9 mouse cellular contexts compared by ENCODE assay signal in the genomic region with DNA sequence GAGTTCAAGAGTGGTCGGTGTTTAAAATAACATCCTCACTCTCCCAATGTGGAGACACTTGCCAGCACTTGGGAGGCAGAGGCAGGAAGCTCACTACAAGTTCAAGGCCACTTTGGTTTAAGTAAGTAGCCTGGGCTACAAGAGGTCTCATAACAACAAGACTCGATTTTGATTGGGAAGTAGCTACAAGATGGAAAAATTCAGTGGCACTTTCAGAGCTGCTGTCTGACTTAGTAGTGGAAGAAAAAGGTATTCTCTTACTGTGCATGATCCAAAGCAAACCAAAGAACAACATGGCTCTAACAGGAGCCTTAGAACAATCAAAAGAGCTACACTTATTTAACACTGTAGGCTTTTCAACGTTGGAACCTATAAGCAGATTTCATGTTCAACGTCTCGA. TPM values are rescaled to one million over a fixed set of nuclear protein-coding genes. Genes with fewer than 3 reads are reported as not detected.
DNase-seq lines count a peak whose midpoint lies in the region; ATAC-seq and TF ChIP-seq lines count a peak whose summit lies in the region.
"Had no signal": no experiment of that assay in that cellular context is flagged by ENCODE, and none has a peak within 500 bp of the region (broad histone marks: within the 10 kb centered on the region; RNA-seq: fewer than 3 reads in every experiment).

No protein-coding gene starts in this region.

- no peak for TF ChIP-seq POLR2A in CH12.LX (IDR thresholded peaks at IDR 0.05; ENCODE audit: low read depth, low read length)

- no peak for DNase-seq in heart, postnatal 36 days
- DNase-seq in CH12.LX (ENCODE audit: extremely low read depth) = peak; percentile 23
- no peak for DNase-seq in liver, postnatal 0 days
- DNase-seq in embryo, embryonic 10.5 days (ENCODE audit: low spot score) = no peak
- DNase-seq in layer of hippocampus, adult 9-11 months = no peak
- DNase-seq in frontal cortex, adult 2 months (ENCODE audit: extremely low spot score in 1 of 2, low spot score in 1 of 2) = no peak
- DNase-seq: adrenal gland, postnatal 25 days had no signal

- H3K36me3 ChIP-seq in heart, embryonic 12.5 days = peaks cover 11% of the 10 kb centered on the region; the same call in 1 of the 2 replicates
- H3K36me3 ChIP-seq in CH12.LX (replicated peaks in 1 of 2; ENCODE audit: control insufficient read depth in 1 of 2, insufficient read depth in 1 of 2, low read length in 1 of 2) = peaks cover 0 to 9% of the 10 kb centered on the region in 2 experiments
- no peaks in the 10 kb centered on the region for H3K36me3 ChIP-seq in forebrain, embryonic 15.5 days
- H3K36me3 ChIP-seq in liver, postnatal 0 days (replicated peaks; ENCODE audit: insufficient read depth, low read length) = no peaks in the 10 kb centered on the region

- H3K27ac ChIP-seq in heart, embryonic 12.5 days (ENCODE audit: poor library complexity, severe bottlenecking) = peak overlapping the region; percentile 100
- no peak overlapping the region; the same call in 1 of the 2 replicates for H3K27ac ChIP-seq in CH12.LX (ENCODE audit: insufficient read depth, low read depth)
- H3K27ac ChIP-seq in forebrain, embryonic 15.5 days (replicated peaks) = peak overlapping the region; percentile 98
- H3K27ac ChIP-seq in liver, postnatal 0 days (ENCODE audit: low read depth) = peak overlapping the region; percentile 99

- H3K4me2 ChIP-seq in heart, embryonic 12.5 days = peak overlapping the region; percentile 78
- peak overlapping the region; percentile 44; the same call in 1 of the 2 replicates for H3K4me2 ChIP-seq in CH12.LX (ENCODE audit: insufficient read depth, low read depth, poor library complexity, severe bottlenecking)
- H3K4me2 ChIP-seq in forebrain, embryonic 15.5 days (replicated peaks) = peak overlapping the region; percentile 52
- H3K4me2 ChIP-seq in liver, postnatal 0 days (ENCODE audit: low read depth, low read length) = peak overlapping the region; percentile 96

- in situ Hi-C loops in CH12.LX (cut with MboI; ENCODE audit: low pct_ligation_motif_present, low pct_unique_long_range_greater_than_20kb, low sequenced_read_pairs) = loop anchor here (25.0 kb wide), 1 partner anchor 274 kb away; a partner anchor contains a TSS

- TF ChIP-seq EP300 in CH12.LX (IDR thresholded peaks at IDR 0.05; ENCODE audit: low read length) = no peak
- no peak for TF ChIP-seq EP300 in liver, postnatal 0 days (IDR thresholded peaks at IDR 0.05; ENCODE audit: low read depth)

- H3K79me2 ChIP-seq in CH12.LX (replicated peaks; ENCODE audit: control insufficient read depth, extremely low read depth, insufficient read depth, poor library complexity, severe bottlenecking) = peaks cover 34% of the 10 kb centered on the region

- no peak for TF ChIP-seq RAD21 in CH12.LX (IDR thresholded peaks at IDR 0.05; ENCODE audit: low read depth, low read length)

- 37% methylated on average over 5 of the region's 5 CpGs for WGBS in heart, embryonic 12.5 days
- 43% methylated on average over 5 of the region's 5 CpGs for WGBS in forebrain, embryonic 15.5 days
- 34% methylated on average over 5 of the region's 5 CpGs for WGBS in liver, postnatal 0 days (ENCODE audit: insufficient replicate concordance)

- H3K4me3 ChIP-seq in heart, embryonic 12.5 days = peak overlapping the region; percentile 90
- peak overlapping the region; percentile 59 to 96 (median 78) for H3K4me3 ChIP-seq in CH12.LX (replicated peaks in 1 of 3; ENCODE audit: low read depth in 2 of 3, low read length in 2 of 3, poor library complexity in 1 of 3)
- peak overlapping the region; percentile 73 for H3K4me3 ChIP-seq in forebrain, embryonic 15.5 days
- H3K4me3 ChIP-seq in liver, postnatal 0 days (ENCODE audit: low read depth, low read length) = peak overlapping the region; percentile 92

- no peak for ATAC-seq in heart, embryonic 12.5 days (ENCODE audit: insufficient number of reproducible peaks, low FRiP score)
- ATAC-seq in forebrain, embryonic 15.5 days (replicated peaks) = no peak
- no peak for ATAC-seq in liver, postnatal 0 days

- no peaks in the 10 kb centered on the region for H3K27me3 ChIP-seq in heart, embryonic 12.5 days (replicated peaks)
- no peaks in the 10 kb centered on the region for H3K27me3 ChIP-seq in CH12.LX (replicated peaks)
- H3K27me3 ChIP-seq in forebrain, embryonic 15.5 days = no peaks in the 10 kb centered on the region
- no peaks in the 10 kb centered on the region for H3K27me3 ChIP-seq in liver, postnatal 0 days (ENCODE audit: insufficient read depth, low read length)

- H3K9me3 ChIP-seq in heart, embryonic 12.5 days (replicated peaks) = no peaks in the 10 kb centered on the region
- no peaks in the 10 kb centered on the region for H3K9me3 ChIP-seq in CH12.LX (replicated peaks; ENCODE audit: low read length)
- no peaks in the 10 kb centered on the region for H3K9me3 ChIP-seq in forebrain, embryonic 15.5 days
- H3K9me3 ChIP-seq in liver, postnatal 0 days (ENCODE audit: low read length) = no peaks in the 10 kb centered on the region

- H3K9ac ChIP-seq in heart, embryonic 12.5 days = peak overlapping the region; percentile 99; the same call in 1 of the 2 replicates
- H3K9ac ChIP-seq in CH12.LX (ENCODE audit: insufficient read depth, low read depth) = peak overlapping the region; percentile 77
- H3K9ac ChIP-seq in forebrain, embryonic 15.5 days (replicated peaks) = peak overlapping the region; percentile 58; the same call in 1 of the 2 replicates
- peak overlapping the region; percentile 98 for H3K9ac ChIP-seq in liver, postnatal 0 days (replicated peaks)

- TF ChIP-seq CTCF in CH12.LX (conservative IDR thresholded peaks at IDR 0.05 in 1 of 2, IDR thresholded peaks at IDR 0.05 in 1 of 2; ENCODE audit: low read depth in 2 of 2, low read length in 2 of 2) = no peak
- no peak for TF ChIP-seq CTCF in liver, postnatal 0 days (IDR thresholded peaks at IDR 0.05; ENCODE audit: low read depth)

- intact Hi-C loops in heart, postnatal 36 days (cut with DNase I) = loop anchor here (1.0 to 2.0 kb wide), 3 partner anchors 77 to 279 kb away; a partner anchor contains a TSS

- dilution Hi-C loops in CH12.LX (cut with MboI; ENCODE audit: extremely low pct_ligation_motif_present, extremely low pct_unique_long_range_greater_than_20kb, low sequenced_read_pairs) = no loop called here

- peaks cover 3% of the 10 kb centered on the region; the same call in 1 of the 2 replicates for H3K4me1 ChIP-seq in heart, embryonic 12.5 days (replicated peaks)
- H3K4me1 ChIP-seq in CH12.LX (ENCODE audit: control insufficient read depth in 1 of 2, insufficient read depth in 2 of 2) = peaks cover 0 to 4% of the 10 kb centered on the region in 2 experiments; a peak in 1 of 4 replicates
- peaks cover 14% of the 10 kb centered on the region for H3K4me1 ChIP-seq in forebrain, embryonic 15.5 days
- H3K4me1 ChIP-seq in liver, postnatal 0 days (ENCODE audit: insufficient read depth) = peaks cover 6% of the 10 kb centered on the region

TF ChIP-seq in CH12.LX, 34 proteins besides CTCF, POLR2A, EP300 and RAD21:
- no peak for TF ChIP-seq BHLHE40 (IDR thresholded peaks at IDR 0.05; ENCODE audit: low read depth, low read length)
- no peak for TF ChIP-seq RCOR1 (conservative IDR thresholded peaks at IDR 0.05; ENCODE audit: low read depth, low read length)
- TF ChIP-seq TBP (conservative IDR thresholded peaks at IDR 0.05; ENCODE audit: low read depth, low read length) = no peak

RNA-seq across cellular contexts. Expression of a gene that starts 0.8 kb away (rescaled TPM):
- 26.9 and 28.1 TPM in 2 replicates for polyA plus RNA-seq in heart, embryonic 12.5 days (2016; fragmentation: Nextera tagmentation; extraction: Ambion mirVana)
- 10 to 100 TPM; 23.8 to 25.6 TPM for total RNA-seq in heart, postnatal 36 days (2021)
- total RNA-seq in CH12.LX (2012; rRNA removed) (11.8 and 12.9 TPM in 2 replicates), CH12.LX (2014; rRNA removed) (8.8 and 9.0 TPM in 2 replicates)
- polyA plus RNA-seq in CH12.LX (2012; ENCODE audit: insufficient read length, low read depth) = 13.4 and 17.4 TPM in 2 replicates
- polyA plus RNA-seq in forebrain, embryonic 15.5 days (2015; fragmentation: Nextera tagmentation; extraction: Ambion mirVana) = 8.9 and 9.7 TPM in 2 replicates
- polyA plus RNA-seq in liver, postnatal 0 days (2015; fragmentation: Nextera tagmentation; extraction: Ambion mirVana) = 5.5 and 6.1 TPM in 2 replicates
- 11.0 and 12.0 TPM in 2 replicates for polyA plus RNA-seq in frontal cortex, adult 2 months (2012; rRNA removed)

Comparison
In these comparisons a context has a peak if more than half of its experiments do, and no peak if none do; other contexts are left out.
1. H3K4me2 ChIP-seq: peak in every context shown above with its lines; median percentile 96 in liver, postnatal 0 days; 78 in heart, embryonic 12.5 days; 52 in forebrain, embryonic 15.5 days; 44 in CH12.LX.